In the genomic region with DNA sequence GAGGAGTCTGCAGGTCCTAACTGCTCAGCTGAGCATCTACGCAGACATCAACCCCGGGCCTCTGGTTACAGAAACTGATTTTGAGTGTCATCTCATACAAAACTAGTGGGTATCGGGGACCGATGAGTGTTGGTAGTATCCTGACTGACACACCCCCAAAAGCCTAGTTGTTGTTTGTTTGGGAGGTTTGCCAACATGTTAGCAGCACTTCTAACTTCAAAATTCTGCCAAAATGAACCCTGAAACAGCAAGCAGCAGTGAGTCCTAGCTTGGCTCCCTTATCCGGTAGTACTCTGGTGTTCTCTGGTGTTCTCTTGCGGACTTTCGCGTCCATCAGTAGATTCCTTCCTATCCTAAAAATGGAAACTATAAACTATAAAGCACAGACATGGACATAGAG, we compare ENCODE assay signal across 15 mouse cellular contexts. TPM values are rescaled to one million over a fixed set of nuclear protein-coding genes. Genes with fewer than 3 reads are reported as not detected.
DNase-seq lines count a peak whose midpoint lies in the region; ATAC-seq lines count a peak whose summit lies in the region.
"Had no signal": no experiment of that assay in that cellular context is flagged by ENCODE, and none has a peak within 500 bp of the region (broad histone marks: within the 10 kb centered on the region; RNA-seq: fewer than 3 reads in every experiment).

No protein-coding gene starts in this region.

- H3K27ac ChIP-seq in heart, embryonic 12.5 days (ENCODE audit: poor library complexity, severe bottlenecking) = no peak overlapping the region
- H3K27ac ChIP-seq in limb, embryonic 12.5 days = no peak overlapping the region
- no peak overlapping the region for H3K27ac ChIP-seq in limb, embryonic 10.5 days
- H3K27ac ChIP-seq in limb, embryonic 13.5 days = no peak overlapping the region
- H3K27ac ChIP-seq: forebrain, embryonic 10.5 days had no signal

- H3K4me2 ChIP-seq in heart, embryonic 12.5 days = peak overlapping the region; percentile 87
- peak overlapping the region; percentile 67; the same call in 1 of the 2 replicates for H3K4me2 ChIP-seq in limb, embryonic 12.5 days
- H3K4me2 ChIP-seq in limb, embryonic 13.5 days (replicated peaks) = peak overlapping the region; percentile 78

- DNase-seq in heart, adult 11 months = no peak
- DNase-seq in limb, embryonic 10.5 days (ENCODE audit: low spot score) = no peak
- DNase-seq in NIH3T3 (ENCODE audit: low read depth) = peak; percentile 14
- DNase-seq in gastrocnemius, postnatal 25 days = no peak
- DNase-seq in left cerebral cortex, adult 8-10 months (ENCODE audit: low spot score in 2 of 2) = no peak
- DNase-seq: adrenal gland, postnatal 10 days; gastrocnemius, postnatal 10 days; kidney, postnatal 14 days; midbrain, embryonic 14.5 days; right cerebral cortex, postnatal 25 days had no signal

- no peaks in the 10 kb centered on the region for H3K9me3 ChIP-seq in heart, embryonic 12.5 days (replicated peaks)
- no peaks in the 10 kb centered on the region for H3K9me3 ChIP-seq in limb, embryonic 12.5 days
- H3K9me3 ChIP-seq in limb, embryonic 10.5 days (replicated peaks) = no peaks in the 10 kb centered on the region
- no peaks in the 10 kb centered on the region for H3K9me3 ChIP-seq in limb, embryonic 13.5 days
- H3K9me3 ChIP-seq: forebrain, embryonic 10.5 days had no signal

- H3K9ac ChIP-seq in heart, embryonic 12.5 days = no peak overlapping the region
- H3K9ac ChIP-seq in limb, embryonic 12.5 days (replicated peaks) = no peak overlapping the region
- H3K9ac ChIP-seq in limb, embryonic 13.5 days = 0 out of 2 replicates have a peak overlapping the region, but pooled peaks have one; percentile 63

- H3K36me3 ChIP-seq in heart, embryonic 12.5 days = no peaks in the 10 kb centered on the region
- H3K36me3 ChIP-seq in limb, embryonic 12.5 days = no peaks in the 10 kb centered on the region
- H3K36me3 ChIP-seq in limb, embryonic 10.5 days = no peaks in the 10 kb centered on the region
- H3K36me3 ChIP-seq in limb, embryonic 13.5 days = no peaks in the 10 kb centered on the region
- H3K36me3 ChIP-seq: forebrain, embryonic 10.5 days had no signal

- peaks cover 43% of the 10 kb centered on the region for H3K4me1 ChIP-seq in heart, embryonic 12.5 days (replicated peaks)
- H3K4me1 ChIP-seq in limb, embryonic 12.5 days (replicated peaks) = peaks cover 15% of the 10 kb centered on the region
- H3K4me1 ChIP-seq in limb, embryonic 10.5 days = peaks cover 20% of the 10 kb centered on the region
- peaks cover 15% of the 10 kb centered on the region for H3K4me1 ChIP-seq in limb, embryonic 13.5 days

- ATAC-seq in heart, embryonic 12.5 days (ENCODE audit: insufficient number of reproducible peaks, low FRiP score) = no peak
- no peak for ATAC-seq in limb, embryonic 12.5 days (ENCODE audit: insufficient number of reproducible peaks, insufficient read depth, low FRiP score, low TSS enrichment, low read depth)
- ATAC-seq in limb, embryonic 13.5 days (ENCODE audit: low FRiP score, low read depth) = no peak
- ATAC-seq: Patski had no signal

- peak overlapping the region; percentile 61 for H3K4me3 ChIP-seq in heart, embryonic 12.5 days
- H3K4me3 ChIP-seq in limb, embryonic 12.5 days (replicated peaks) = peak overlapping the region; percentile 43; the same call in 1 of the 2 replicates
- H3K4me3 ChIP-seq in limb, embryonic 10.5 days = no peak overlapping the region
- peak overlapping the region; percentile 47; the same call in 1 of the 2 replicates for H3K4me3 ChIP-seq in limb, embryonic 13.5 days

- H3K27me3 ChIP-seq in heart, embryonic 12.5 days (replicated peaks) = no peaks in the 10 kb centered on the region
- H3K27me3 ChIP-seq in limb, embryonic 12.5 days = peaks cover 62% of the 10 kb centered on the region
- peaks cover 54% of the 10 kb centered on the region for H3K27me3 ChIP-seq in limb, embryonic 10.5 days (ENCODE audit: low read depth, poor library complexity, severe bottlenecking)
- H3K27me3 ChIP-seq in limb, embryonic 13.5 days = peaks cover 78% of the 10 kb centered on the region
- H3K27me3 ChIP-seq: Patski had no signal

- WGBS in heart, embryonic 12.5 days = 54% methylated on average over 8 of the region's 8 CpGs
- WGBS in limb, embryonic 12.5 days = 73% methylated on average over 8 of the region's 8 CpGs
- 75% methylated on average over 8 of the region's 8 CpGs for WGBS in limb, embryonic 10.5 days
- WGBS in limb, embryonic 13.5 days = 56% methylated on average over 8 of the region's 8 CpGs

RNA-seq across cellular contexts. Expression of gene Corin, which starts 1.5 kb away (rescaled TPM):
- 26.2 and 28.9 TPM in 2 replicates for polyA plus RNA-seq in heart, embryonic 12.5 days (2016; fragmentation: Nextera tagmentation; extraction: Ambion mirVana)
- 2.3 and 3.0 TPM in 2 replicates for polyA plus RNA-seq in limb, embryonic 12.5 days (2016; fragmentation: Nextera tagmentation; extraction: Ambion mirVana)
- polyA plus RNA-seq in limb, embryonic 10.5 days (2016; fragmentation: Nextera tagmentation; extraction: Ambion mirVana) = 0.48 and 0.63 TPM in 2 replicates
- 4.0 and 4.5 TPM in 2 replicates for polyA plus RNA-seq in limb, embryonic 13.5 days (2015; fragmentation: Nextera tagmentation; extraction: Ambion mirVana)
- under 1 TPM; 0.05 to 0.18 TPM for total RNA-seq in gastrocnemius, postnatal 25 days (2021)
- under 1 TPM; 0.21 to 0.94 (median 0.40) TPM for total RNA-seq in left cerebral cortex, adult 8-10 months (2022)

RNA-seq across cellular contexts. Expression of gene Nfxl1, which starts 56.7 kb away (rescaled TPM):
- polyA plus RNA-seq in heart, embryonic 12.5 days (2016; fragmentation: Nextera tagmentation; extraction: Ambion mirVana) = 16.8 and 17.6 TPM in 2 replicates
- 28.4 and 29.0 TPM in 2 replicates for polyA plus RNA-seq in limb, embryonic 12.5 days (2016; fragmentation: Nextera tagmentation; extraction: Ambion mirVana)
- 21.2 and 21.7 TPM in 2 replicates for polyA plus RNA-seq in limb, embryonic 10.5 days (2016; fragmentation: Nextera tagmentation; extraction: Ambion mirVana)
- 19.2 TPM in 2 replicates for polyA plus RNA-seq in limb, embryonic 13.5 days (2015; fragmentation: Nextera tagmentation; extraction: Ambion mirVana)
- total RNA-seq in gastrocnemius, postnatal 25 days (2021) = 1 to 10 TPM; 3.0 to 4.0 TPM
- 10 to 100 TPM; 11.5 to 16.4 (median 14.7) TPM for total RNA-seq in left cerebral cortex, adult 8-10 months (2022)
